In genomic region chr19:5848826-5849672, GRCm38 (mm10) we compare ENCODE assay signal across 8 mouse cellular contexts. TPM values are rescaled to one million over a fixed set of nuclear protein-coding genes. Genes with fewer than 3 reads are reported as not detected.
DNase-seq lines count a peak whose midpoint lies in the region; ATAC-seq and TF ChIP-seq lines count a peak whose summit lies in the region.

No protein-coding gene starts in this region.

- no peak overlapping the region for H3K9ac ChIP-seq in forebrain, embryonic 11.5 days (ENCODE audit: low read length)
- no peak overlapping the region; the same call in 1 of the 2 replicates for H3K9ac ChIP-seq in hindbrain, postnatal 0 days (replicated peaks; ENCODE audit: low read length)
- H3K9ac ChIP-seq in liver, embryonic 16.5 days (ENCODE audit: low read depth, low read length) = peak overlapping the region; percentile 60

- TF ChIP-seq POLR2A in small intestine, adult 2 months (IDR thresholded peaks at IDR 0.05; ENCODE audit: low read depth, low read length) = no peak

- DNase-seq in retina, postnatal 1 day = peak; percentile 41
- DNase-seq in retina, embryonic 14.5 days (ENCODE audit: low spot score) = no peak
- peak; percentile 90 for DNase-seq in brain, adult 2 months (ENCODE audit: low read depth, low spot score)
- peak; percentile 58 for DNase-seq in forebrain, embryonic 11.5 days (ENCODE audit: low spot score)
- no peak for DNase-seq in hindbrain, postnatal 0 days (ENCODE audit: low spot score)
- DNase-seq in right cerebral cortex, postnatal 14 days = no peak

- H3K9me3 ChIP-seq in forebrain, embryonic 11.5 days (ENCODE audit: control insufficient read depth, low read length) = no peaks in the 10 kb centered on the region
- H3K9me3 ChIP-seq in hindbrain, postnatal 0 days (ENCODE audit: low read length) = no peaks in the 10 kb centered on the region
- no peaks in the 10 kb centered on the region for H3K9me3 ChIP-seq in liver, embryonic 16.5 days (replicated peaks; ENCODE audit: control insufficient read depth, low read length)

- no peak for ATAC-seq in forebrain, embryonic 11.5 days (replicated peaks; ENCODE audit: low FRiP score)
- no peak for ATAC-seq in hindbrain, postnatal 0 days
- peak; percentile 10; the same call in 1 of the 2 replicates for ATAC-seq in liver, embryonic 16.5 days (ENCODE audit: low read depth)

- H3K4me3 ChIP-seq in forebrain, embryonic 11.5 days (ENCODE audit: low read depth, low read length) = no peak overlapping the region
- H3K4me3 ChIP-seq in hindbrain, postnatal 0 days (ENCODE audit: low read length) = no peak overlapping the region
- H3K4me3 ChIP-seq in liver, embryonic 16.5 days (ENCODE audit: low read depth, low read length) = peak overlapping the region; percentile 67
- H3K4me3 ChIP-seq in small intestine, adult 2 months (ENCODE audit: low read depth, low read length) = peak overlapping the region; percentile 37

- no peak overlapping the region for H3K27ac ChIP-seq in forebrain, embryonic 11.5 days (ENCODE audit: low read depth, low read length)
- H3K27ac ChIP-seq in hindbrain, postnatal 0 days = peak overlapping the region; percentile 95
- H3K27ac ChIP-seq in liver, embryonic 16.5 days (ENCODE audit: low read length) = peak overlapping the region; percentile 99
- H3K27ac ChIP-seq in small intestine, adult 2 months (ENCODE audit: insufficient read depth, low read depth, low read length) = peak overlapping the region; percentile 99

- 46% methylated on average over 13 of the region's 13 CpGs for WGBS in forebrain, embryonic 11.5 days
- 42% methylated on average over 13 of the region's 13 CpGs for WGBS in hindbrain, postnatal 0 days
- WGBS in liver, embryonic 16.5 days (ENCODE audit: insufficient replicate concordance) = 20% methylated on average over 13 of the region's 13 CpGs
- WGBS in small intestine, adult 2 months = 55% methylated on average over 13 of the region's 13 CpGs

- H3K27me3 ChIP-seq in forebrain, embryonic 11.5 days (ENCODE audit: control insufficient read depth, insufficient read depth, low read length) = no peaks in the 10 kb centered on the region
- no peaks in the 10 kb centered on the region for H3K27me3 ChIP-seq in hindbrain, postnatal 0 days (ENCODE audit: insufficient read depth, low read length)
- H3K27me3 ChIP-seq in liver, embryonic 16.5 days (ENCODE audit: control insufficient read depth, insufficient read depth, low read depth, low read length) = no peaks in the 10 kb centered on the region
- no peaks in the 10 kb centered on the region for H3K27me3 ChIP-seq in small intestine, adult 2 months (ENCODE audit: control insufficient read depth, insufficient read depth, low read length)

- H3K4me2 ChIP-seq in forebrain, embryonic 11.5 days (ENCODE audit: low read depth, low read length, severe bottlenecking) = no peak overlapping the region
- H3K4me2 ChIP-seq in hindbrain, postnatal 0 days (ENCODE audit: low read depth, low read length) = peak overlapping the region; percentile 60
- H3K4me2 ChIP-seq in liver, embryonic 16.5 days (ENCODE audit: low read depth, low read length) = peak overlapping the region; percentile 76

- peaks cover 47% of the 10 kb centered on the region for H3K4me1 ChIP-seq in forebrain, embryonic 11.5 days (replicated peaks; ENCODE audit: control insufficient read depth, insufficient read depth, low read length)
- peaks cover 30% of the 10 kb centered on the region for H3K4me1 ChIP-seq in hindbrain, postnatal 0 days (ENCODE audit: insufficient read depth, low read length)
- H3K4me1 ChIP-seq in liver, embryonic 16.5 days (ENCODE audit: control insufficient read depth, low read depth, low read length) = peaks cover 73% of the 10 kb centered on the region
- peaks cover 43% of the 10 kb centered on the region for H3K4me1 ChIP-seq in small intestine, adult 2 months (ENCODE audit: control insufficient read depth, insufficient read depth, insufficient read length, low read length)

- no peaks in the 10 kb centered on the region for H3K36me3 ChIP-seq in forebrain, embryonic 11.5 days (ENCODE audit: control insufficient read depth, insufficient read depth, low read length)
- H3K36me3 ChIP-seq in hindbrain, postnatal 0 days (ENCODE audit: insufficient read depth, low read length) = peaks cover 17% of the 10 kb centered on the region; the same call in 1 of the 2 replicates
- H3K36me3 ChIP-seq in liver, embryonic 16.5 days (ENCODE audit: control insufficient read depth, insufficient read depth) = no peaks in the 10 kb centered on the region
- peaks cover 12% of the 10 kb centered on the region for H3K36me3 ChIP-seq in small intestine, adult 2 months (ENCODE audit: control insufficient read depth, insufficient read depth, low read length)

- peak; percentile 13; the same call in 1 of the 2 replicates for TF ChIP-seq CTCF in hindbrain, postnatal 0 days (IDR thresholded peaks at IDR 0.05; ENCODE audit: low read depth)
- TF ChIP-seq CTCF in small intestine, adult 2 months (IDR thresholded peaks at IDR 0.05; ENCODE audit: extremely low read depth, insufficient read length, insufficient replicate concordance, low read depth, low read length) = no peak

RNA-seq across cellular contexts. Expression of gene Frmd8, which starts 26.0 kb away (rescaled TPM):
- 20.4 and 24.5 TPM in 2 replicates for polyA plus RNA-seq in forebrain, embryonic 11.5 days (2014; fragmentation: Nextera tagmentation; extraction: Ambion mirVana)
- total RNA-seq in hindbrain, postnatal 0 days (2014; rRNA removed) = 19.8 and 43.2 TPM in 2 replicates
- polyA plus RNA-seq in hindbrain, postnatal 0 days (2015; fragmentation: Nextera tagmentation; extraction: Ambion mirVana) = 12.5 and 13.7 TPM in 2 replicates
- polyA plus RNA-seq in liver, embryonic 16.5 days (2015; fragmentation: Nextera tagmentation; extraction: Ambion mirVana) = 13.9 and 14.0 TPM in 2 replicates
- 32.1 and 62.1 TPM in 2 replicates for polyA plus RNA-seq in small intestine, adult 2 months (2012; rRNA removed)

RNA-seq across cellular contexts. Expression of gene Slc25a45, which starts 28.6 kb away (rescaled TPM):
- polyA plus RNA-seq in forebrain, embryonic 11.5 days (2014; fragmentation: Nextera tagmentation; extraction: Ambion mirVana) = 0.90 and 1.1 TPM in 2 replicates
- total RNA-seq in hindbrain, postnatal 0 days (2014; rRNA removed) = 2.1 and 6.0 TPM in 2 replicates
- 1.8 and 2.8 TPM in 2 replicates for polyA plus RNA-seq in hindbrain, postnatal 0 days (2015; fragmentation: Nextera tagmentation; extraction: Ambion mirVana)
- polyA plus RNA-seq in liver, embryonic 16.5 days (2015; fragmentation: Nextera tagmentation; extraction: Ambion mirVana) = 6.3 and 6.9 TPM in 2 replicates
- polyA plus RNA-seq in small intestine, adult 2 months (2012; rRNA removed) = 207 and 241 TPM in 2 replicates

RNA-seq across cellular contexts. Expression of gene Tigd3, which starts 44.9 kb away (rescaled TPM):
- polyA plus RNA-seq in forebrain, embryonic 11.5 days (2014; fragmentation: Nextera tagmentation; extraction: Ambion mirVana) = 10.1 and 10.7 TPM in 2 replicates
- 7.5 and 10.1 TPM in 2 replicates for total RNA-seq in hindbrain, postnatal 0 days (2014; rRNA removed)
- 7.1 and 7.5 TPM in 2 replicates for polyA plus RNA-seq in hindbrain, postnatal 0 days (2015; fragmentation: Nextera tagmentation; extraction: Ambion mirVana)
- 2.3 and 2.6 TPM in 2 replicates for polyA plus RNA-seq in liver, embryonic 16.5 days (2015; fragmentation: Nextera tagmentation; extraction: Ambion mirVana)
- 0.90 and 2.0 TPM in 2 replicates for polyA plus RNA-seq in small intestine, adult 2 months (2012; rRNA removed)

Comparison
In these comparisons a context has a peak if more than half of its experiments do, and no peak if none do; other contexts are left out.
1. DNase-seq: peak in retina, postnatal 1 day (single experiment), brain, adult 2 months (single experiment) and forebrain, embryonic 11.5 days (single experiment); none in retina, embryonic 14.5 days (single experiment), hindbrain, postnatal 0 days (single experiment) and right cerebral cortex, postnatal 14 days (single experiment).
2. H3K4me3 ChIP-seq: peak in liver, embryonic 16.5 days (single experiment) and small intestine, adult 2 months (single experiment); none in forebrain, embryonic 11.5 days (single experiment) and hindbrain, postnatal 0 days (single experiment).
3. RNA of gene Slc25a45, which starts 28.6 kb away (polyA plus RNA-seq): 207 to 241 TPM in small intestine, adult 2 months; 6.3 to 6.9 TPM in liver, embryonic 16.5 days, 1.8 to 2.8 TPM in hindbrain, postnatal 0 days and 0.90 to 1.1 TPM in forebrain, embryonic 11.5 days; every median in the first group is over 10 times any median in the second.